29 mouse cellular contexts compared by ENCODE assay signal in the genomic region with DNA sequence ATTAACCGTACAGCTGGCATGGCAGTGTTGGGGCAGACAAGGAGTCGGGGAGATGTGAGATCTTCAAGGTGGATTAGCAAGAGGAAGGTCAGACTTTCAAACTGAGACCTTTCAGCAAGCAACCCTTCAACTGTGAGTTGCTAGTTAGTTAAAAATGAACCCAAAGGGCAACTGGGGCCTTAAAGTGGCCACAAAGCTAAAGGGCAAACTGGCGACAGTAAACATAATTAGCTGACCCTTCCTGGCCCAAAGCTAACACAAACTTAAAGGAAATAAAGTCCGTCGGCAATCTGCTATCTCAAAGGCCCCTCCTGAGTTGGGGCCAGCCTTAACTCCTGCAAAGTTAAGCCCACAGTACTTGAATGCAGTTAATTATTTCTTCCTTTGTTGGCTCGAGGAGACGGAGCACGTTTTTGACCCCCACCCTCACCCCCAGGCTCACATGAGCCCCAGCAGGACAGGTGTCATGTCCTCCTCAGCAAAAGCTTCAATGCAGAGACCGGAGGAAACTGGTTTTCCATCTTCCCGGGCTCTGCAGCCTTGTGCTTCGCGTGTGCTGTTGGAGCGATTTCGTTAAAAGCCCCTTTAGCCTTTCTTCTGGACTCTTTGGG. TPM values are rescaled to one million over a fixed set of nuclear protein-coding genes. Genes with fewer than 3 reads are reported as not detected.
A peak's percentile ranks its signal among the peaks of the same experiment; 100 is the strongest.
DNase-seq lines count a peak whose midpoint lies in the region; ATAC-seq and TF ChIP-seq lines count a peak whose summit lies in the region.
"Had no signal": no experiment of that assay in that cellular context is flagged by ENCODE, and none has a peak within 500 bp of the region (broad histone marks: within the 10 kb centered on the region; RNA-seq: fewer than 3 reads in every experiment).

No protein-coding gene starts in this region.

- no peaks in the 10 kb centered on the region for H3K36me3 ChIP-seq in kidney, adult 2 months (ENCODE audit: control insufficient read depth, insufficient read depth, low read length)
- H3K36me3 ChIP-seq in kidney, embryonic 16.5 days (ENCODE audit: insufficient read depth, low read length), result no peaks in the 10 kb centered on the region
- H3K36me3 ChIP-seq in ES-Bruce4 (ENCODE audit: control insufficient read depth, insufficient read depth, low read length, poor library complexity, severe bottlenecking) (no peaks in the 10 kb centered on the region), ES-E14 (ENCODE audit: control insufficient read depth, insufficient read depth, low read length, poor library complexity, severe bottlenecking) (no peaks in the 10 kb centered on the region)
- H3K36me3 ChIP-seq: embryonic facial prominence, embryonic 10.5 days; heart, embryonic 12.5 days; hindbrain, embryonic 13.5 days; limb, embryonic 15.5 days; liver, embryonic 15.5 days had no signal

- 31% methylated on average over 14 of the region's 14 CpGs for WGBS in kidney, adult 2 months
- WGBS in kidney, embryonic 16.5 days, result 35% methylated on average over 14 of the region's 14 CpGs

- no peak for TF ChIP-seq POLR2A in kidney, adult 2 months (IDR thresholded peaks at IDR 0.05; ENCODE audit: low read depth, low read length)
- no peak for TF ChIP-seq POLR2A in ES-Bruce4 (IDR thresholded peaks at IDR 0.05; ENCODE audit: insufficient read depth, low read length)

- H3K4me1 ChIP-seq in kidney, adult 2 months (ENCODE audit: control insufficient read depth, insufficient read depth, low read length), result peaks cover 7% of the 10 kb centered on the region
- no peaks in the 10 kb centered on the region for H3K4me1 ChIP-seq in kidney, embryonic 16.5 days (ENCODE audit: insufficient read depth, low read length)
- peaks cover 7% of the 10 kb centered on the region for H3K4me1 ChIP-seq in ES-Bruce4 (ENCODE audit: control insufficient read depth, insufficient read depth, low read length)
- peaks cover 10 to 39% of the 10 kb centered on the region in 2 experiments for H3K4me1 ChIP-seq in ES-E14 (ENCODE audit: control insufficient read depth in 2 of 2, insufficient read depth in 2 of 2, low read length in 2 of 2, poor library complexity in 1 of 2)
- H3K4me1 ChIP-seq: limb, embryonic 15.5 days had no signal

- ATAC-seq in kidney, embryonic 16.5 days (ENCODE audit: low FRiP score, low TSS enrichment), result no peak
- ATAC-seq: forebrain, postnatal 0 days had no signal

- TF ChIP-seq CTCF in kidney, adult 2 months (conservative IDR thresholded peaks at IDR 0.05; ENCODE audit: insufficient read depth, insufficient read length, low read depth, low read length), result no peak
- TF ChIP-seq CTCF in ES-Bruce4 (IDR thresholded peaks at IDR 0.05; ENCODE audit: low read depth, low read length), result no peak

- peak; percentile 76 for DNase-seq in kidney, adult 2 months
- DNase-seq in ES-E14 (ENCODE audit: low read depth, low spot score), result no peak
- peak; percentile 24 to 51 for DNase-seq in kidney, postnatal 25 days
- no peak for DNase-seq in adrenal gland, postnatal 14 days
- no peak for DNase-seq in cerebellum, postnatal 36 days
- DNase-seq: cerebellum, adult 8-10 months; forebrain, postnatal 0 days; gastrocnemius, postnatal 14 days; heart, adult 18-20 months; right cerebral cortex, postnatal 4 days; thymus, adult 18-20 months; thymus, postnatal 36 days had no signal

- H3K9ac ChIP-seq in kidney, embryonic 16.5 days (replicated peaks; ENCODE audit: low read length), result no peak overlapping the region
- H3K9ac ChIP-seq in ES-Bruce4 (ENCODE audit: low read depth, poor library complexity, severe bottlenecking), result peak overlapping the region; percentile 43
- peak overlapping the region; percentile 65 for H3K9ac ChIP-seq in ES-E14 (ENCODE audit: insufficient read depth, low read depth, low read length, poor library complexity, severe bottlenecking)
- H3K9ac ChIP-seq: forebrain, postnatal 0 days; heart, embryonic 12.5 days; hindbrain, embryonic 13.5 days; limb, embryonic 15.5 days; liver, embryonic 15.5 days had no signal

- TF ChIP-seq EP300 in ES-Bruce4 (IDR thresholded peaks at IDR 0.05; ENCODE audit: insufficient read depth, low read depth, low read length), result peak; percentile 95

- H3K9me3 ChIP-seq in kidney, embryonic 16.5 days (ENCODE audit: low read length), result no peaks in the 10 kb centered on the region
- no peaks in the 10 kb centered on the region for H3K9me3 ChIP-seq in ES-Bruce4 (replicated peaks; ENCODE audit: control insufficient read depth, insufficient read depth, low read length, poor library complexity, severe bottlenecking)
- no peaks in the 10 kb centered on the region for H3K9me3 ChIP-seq in ES-E14 (ENCODE audit: control insufficient read depth, insufficient read depth, low read depth, low read length)
- H3K9me3 ChIP-seq: embryonic facial prominence, embryonic 10.5 days; heart, embryonic 12.5 days; hindbrain, embryonic 13.5 days; limb, embryonic 15.5 days; liver, embryonic 15.5 days had no signal

- no peaks in the 10 kb centered on the region for H3K27me3 ChIP-seq in kidney, adult 2 months (replicated peaks; ENCODE audit: control insufficient read depth, insufficient read depth, low read length)
- H3K27me3 ChIP-seq in kidney, embryonic 16.5 days (ENCODE audit: insufficient read depth, low read length), result peaks cover 22% of the 10 kb centered on the region
- no peaks in the 10 kb centered on the region for H3K27me3 ChIP-seq in ES-Bruce4 (ENCODE audit: control insufficient read depth, insufficient read depth, low read length, poor library complexity, severe bottlenecking)

- no peak overlapping the region for H3K4me2 ChIP-seq in kidney, embryonic 16.5 days (replicated peaks; ENCODE audit: low read depth, low read length)
- H3K4me2 ChIP-seq: limb, embryonic 15.5 days; liver, embryonic 15.5 days had no signal

- no peak overlapping the region for H3K4me3 ChIP-seq in kidney, adult 2 months (ENCODE audit: insufficient read depth, low read depth, low read length)
- H3K4me3 ChIP-seq in kidney, embryonic 16.5 days (ENCODE audit: low read length), result no peak overlapping the region
- H3K4me3 ChIP-seq in ES-Bruce4 (ENCODE audit: low read depth, low read length) (no peak overlapping the region), ES-E14 (ENCODE audit: insufficient read depth in 1 of 2, low read depth in 1 of 2, low read length in 2 of 2, poor library complexity in 1 of 2, severe bottlenecking in 1 of 2) (no peak overlapping the region)
- H3K4me3 ChIP-seq: embryonic facial prominence, embryonic 10.5 days; heart, embryonic 12.5 days; hindbrain, embryonic 13.5 days; limb, embryonic 15.5 days; liver, embryonic 15.5 days had no signal

- no peak overlapping the region for H3K27ac ChIP-seq in kidney, adult 2 months (ENCODE audit: insufficient read depth, low read depth, low read length)
- no peak overlapping the region for H3K27ac ChIP-seq in kidney, embryonic 16.5 days (ENCODE audit: low read length)
- peak overlapping the region; percentile 95 for H3K27ac ChIP-seq in ES-Bruce4 (ENCODE audit: insufficient read depth, low read length)
- peak overlapping the region; percentile 95 for H3K27ac ChIP-seq in ES-E14 (ENCODE audit: insufficient read depth, low read depth, low read length, poor library complexity, severe bottlenecking)
- H3K27ac ChIP-seq: embryonic facial prominence, embryonic 10.5 days; hindbrain, embryonic 13.5 days; limb, embryonic 15.5 days; liver, embryonic 15.5 days; macrophage had no signal

- in situ Hi-C loops in ES-E14 (cut with MboI; ENCODE audit: low sequenced_read_pairs in 2 of 2, unreplicated experiment in 2 of 2), result loop anchor here in 1 of 2 experiments (5.0 to 10.0 kb wide), 2 partner anchors 44 to 121 kb away; partner anchors contain the start of gene Nanog

TF ChIP-seq in ES-E14, 5 proteins besides CTCF, POLR2A, EP300 and RAD21:
- TF ChIP-seq HCFC1 (IDR thresholded peaks at IDR 0.05; ENCODE audit: borderline replicate concordance, insufficient read depth, low read length) (no peak), ZC3H11A (IDR thresholded peaks at IDR 0.05; ENCODE audit: borderline replicate concordance, low read depth, low read length) (no peak), CHD2 (IDR thresholded peaks at IDR 0.05; ENCODE audit: low read depth, low read length) (no peak), MAFK (IDR thresholded peaks at IDR 0.05; ENCODE audit: insufficient read depth, low read depth, low read length) (no peak), ZNF384 (IDR thresholded peaks at IDR 0.05; ENCODE audit: low read depth, low read length) (no peak)

RNA-seq across cellular contexts. Expression of gene Dppa3, which starts 37.5 kb away (rescaled TPM):
- not detected in 2 replicates for polyA plus RNA-seq in kidney, adult 2 months (2012; rRNA removed)
- not detected in 2 replicates for polyA plus RNA-seq in kidney, embryonic 16.5 days (2015; fragmentation: Nextera tagmentation; extraction: Ambion mirVana)
- 203 and 217 TPM in 2 replicates for polyA plus RNA-seq in ES-Bruce4 (2011; ENCODE audit: insufficient read depth, insufficient read length, low read depth, missing spikeins)
- 19.2 and 19.6 TPM in 2 replicates for total RNA-seq in ES-E14 (2012; rRNA removed)
- total RNA-seq in adrenal gland, postnatal 14 days (2021), result not detected in 2 replicates
- total RNA-seq: adrenal gland, postnatal 10 days; forebrain, postnatal 0 days; gastrocnemius, postnatal 14 days; heart, adult 18-20 months; heart, postnatal 10 days; layer of hippocampus, postnatal 10 days; left cerebral cortex, adult 8-10 months; left cerebral cortex, postnatal 4 days; midbrain, postnatal 0 days had no signal
- polyA plus RNA-seq: C2C12; embryonic facial prominence, embryonic 10.5 days; forebrain, postnatal 0 days; heart, embryonic 12.5 days; hindbrain, embryonic 13.5 days; limb, embryonic 15.5 days; liver, embryonic 15.5 days; midbrain, postnatal 0 days; neural tube, embryonic 14.5 days; stomach, embryonic 14.5 days had no signal

RNA-seq across cellular contexts. Expression of gene Nanog, which starts 43.6 kb away (rescaled TPM):
- 0.06 TPM in 1 of 2 replicates, not detected in the other for polyA plus RNA-seq in kidney, adult 2 months (2012; rRNA removed)
- 0.12 TPM in 1 of 2 replicates, not detected in the other for polyA plus RNA-seq in kidney, embryonic 16.5 days (2015; fragmentation: Nextera tagmentation; extraction: Ambion mirVana)
- 610 and 613 TPM in 2 replicates for polyA plus RNA-seq in ES-Bruce4 (2011; ENCODE audit: insufficient read depth, insufficient read length, low read depth, missing spikeins)
- total RNA-seq in ES-E14 (2012; rRNA removed), result 89.3 and 138 TPM in 2 replicates
- total RNA-seq in adrenal gland, postnatal 14 days (2021), result not detected in 2 replicates
- total RNA-seq: adrenal gland, postnatal 10 days; forebrain, postnatal 0 days; gastrocnemius, postnatal 14 days; heart, adult 18-20 months; heart, postnatal 10 days; layer of hippocampus, postnatal 10 days; left cerebral cortex, adult 8-10 months; left cerebral cortex, postnatal 4 days had no signal
- polyA plus RNA-seq: embryonic facial prominence, embryonic 10.5 days; liver, embryonic 15.5 days; macrophage had no signal

RNA-seq across cellular contexts. Expression of gene Gdf3, which starts 53.8 kb away (rescaled TPM):
- not detected in 2 replicates for polyA plus RNA-seq in kidney, adult 2 months (2012; rRNA removed)
- polyA plus RNA-seq in kidney, embryonic 16.5 days (2015; fragmentation: Nextera tagmentation; extraction: Ambion mirVana), result not detected in 2 replicates
- polyA plus RNA-seq in ES-Bruce4 (2011; ENCODE audit: insufficient read depth, insufficient read length, low read depth, missing spikeins), result 34.8 and 37.0 TPM in 2 replicates
- 155 and 219 TPM in 2 replicates for total RNA-seq in ES-E14 (2012; rRNA removed)
- not detected in 2 replicates for total RNA-seq in adrenal gland, postnatal 14 days (2021)
- total RNA-seq: adrenal gland, postnatal 10 days; forebrain, postnatal 0 days; gastrocnemius, postnatal 14 days; heart, adult 18-20 months; heart, postnatal 10 days; layer of hippocampus, postnatal 10 days; left cerebral cortex, adult 8-10 months; left cerebral cortex, postnatal 4 days; midbrain, postnatal 0 days had no signal
- polyA plus RNA-seq: C2C12; forebrain, postnatal 0 days; midbrain, postnatal 0 days; neural tube, embryonic 14.5 days; stomach, embryonic 14.5 days had no signal

Comparison
In these comparisons a context has a peak if more than half of its experiments do, and no peak if none do; other contexts are left out.
1. DNase-seq: peak in kidney, adult 2 months (single experiment) and kidney, postnatal 25 days (2 of 2); none in ES-E14 (single experiment), adrenal gland, postnatal 14 days (single experiment) and cerebellum, postnatal 36 days (0 of 2).
2. H3K27ac ChIP-seq: peak in ES-Bruce4 (single experiment) and ES-E14 (single experiment); none in kidney, adult 2 months (single experiment) and kidney, embryonic 16.5 days (single experiment).
3. RNA of gene Dppa3, which starts 37.5 kb away (polyA plus RNA-seq): 203 to 217 TPM in ES-Bruce4; not detected in kidney, embryonic 16.5 days and not detected in kidney, adult 2 months; every median in the first group is over 100 times any median in the second.
4. RNA of gene Nanog, which starts 43.6 kb away (polyA plus RNA-seq): 610 to 613 TPM in ES-Bruce4; 0.12 TPM in kidney, embryonic 16.5 days and 0.06 TPM in kidney, adult 2 months; every median in the first group is over 100 times any median in the second.
5. RNA of gene Gdf3, which starts 53.8 kb away (polyA plus RNA-seq): 34.8 to 37.0 TPM in ES-Bruce4; not detected in kidney, adult 2 months and not detected in kidney, embryonic 16.5 days; every median in the first group is over 10 times any median in the second.